Mouse (Mus musculus) embryonic fibroblast, embryonic 13.5 days (primary cell): ENCODE data around the gene Ppm1b.

ENCODE experiments used
- CTCF ChIP-seq: IDR thresholded peaks from 2 replicates; pipeline ENCODE4 v1.5.1; 2011; ENCODE audit warnings: mild to moderate bottlenecking, control low read depth, low read length, moderate library complexity, borderline replicate concordance; ENCODE audit not compliant: insufficient read depth
- POLR2A ChIP-seq: IDR thresholded peaks from 2 replicates; pipeline ENCODE4 v1.6.1; 2011; ENCODE audit warnings: low read depth, mild to moderate bottlenecking, control low read depth, low read length, moderate library complexity

GRCm38 (mm10) chr17:84941291-84941868 is 15.2 kb upstream of the Ppm1b start:
- TF ChIP-seq CTCF, result no peak
- TF ChIP-seq POLR2A, result no peak
